Mouse (Mus musculus) layer of hippocampus, postnatal 10 days (tissue): ENCODE measurements around the gene Smyd3. TPM values are rescaled to one million over a fixed set of nuclear protein-coding genes. Genes with fewer than 3 reads are reported as not detected.

Source experiments
- DNase-seq, 2 experiments: peaks; one replicate each; pipeline ENCODE4 v3.0.0; 2021; ENCODE audit warnings: low spot score in 2 of 2
- total RNA-seq, 2 experiments: library from RNA; stranded (reverse); gene quantifications; 2 replicates each; pipeline ENCODE4 v1.2.3; 2021

The Smyd3 gene
- total RNA-seq, 2 experiments from 2014 or later = 21.8 to 26.0 TPM

DNA sequence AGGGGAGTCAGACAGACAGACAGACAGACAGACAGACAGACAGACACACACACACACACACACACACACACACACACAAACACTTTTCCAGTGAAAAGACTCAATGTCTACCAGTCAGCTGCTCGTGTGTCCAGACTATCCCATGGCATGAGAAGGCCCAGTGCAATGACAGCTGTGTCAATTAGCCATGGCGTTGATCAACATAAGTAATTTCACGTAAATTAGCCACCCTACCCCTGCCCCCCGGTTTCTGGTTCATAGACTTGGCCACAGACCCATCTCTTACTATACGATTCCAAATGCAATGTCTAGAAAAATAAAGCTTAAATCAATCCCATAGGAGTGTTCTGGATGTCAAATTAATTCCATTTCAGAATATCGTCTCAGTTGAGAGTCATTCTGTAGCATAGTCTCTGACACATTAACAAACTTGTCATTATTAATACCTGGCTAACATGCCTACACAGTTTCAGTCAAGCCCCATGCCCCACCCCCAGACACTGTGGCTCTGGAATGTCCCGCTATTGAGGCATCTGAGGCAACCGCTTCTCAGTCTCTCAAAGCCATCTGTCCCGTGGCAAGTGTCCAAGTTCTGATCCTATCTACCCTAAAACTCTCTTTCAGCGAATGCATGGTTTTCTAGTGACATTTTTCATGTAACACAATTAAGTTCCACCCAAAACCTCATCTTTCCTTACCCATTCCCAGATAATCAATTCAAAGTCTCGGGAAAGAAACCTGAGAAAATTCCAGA, 395.2 kb downstream of the Smyd3 start:
- no peak for DNase-seq

DNA sequence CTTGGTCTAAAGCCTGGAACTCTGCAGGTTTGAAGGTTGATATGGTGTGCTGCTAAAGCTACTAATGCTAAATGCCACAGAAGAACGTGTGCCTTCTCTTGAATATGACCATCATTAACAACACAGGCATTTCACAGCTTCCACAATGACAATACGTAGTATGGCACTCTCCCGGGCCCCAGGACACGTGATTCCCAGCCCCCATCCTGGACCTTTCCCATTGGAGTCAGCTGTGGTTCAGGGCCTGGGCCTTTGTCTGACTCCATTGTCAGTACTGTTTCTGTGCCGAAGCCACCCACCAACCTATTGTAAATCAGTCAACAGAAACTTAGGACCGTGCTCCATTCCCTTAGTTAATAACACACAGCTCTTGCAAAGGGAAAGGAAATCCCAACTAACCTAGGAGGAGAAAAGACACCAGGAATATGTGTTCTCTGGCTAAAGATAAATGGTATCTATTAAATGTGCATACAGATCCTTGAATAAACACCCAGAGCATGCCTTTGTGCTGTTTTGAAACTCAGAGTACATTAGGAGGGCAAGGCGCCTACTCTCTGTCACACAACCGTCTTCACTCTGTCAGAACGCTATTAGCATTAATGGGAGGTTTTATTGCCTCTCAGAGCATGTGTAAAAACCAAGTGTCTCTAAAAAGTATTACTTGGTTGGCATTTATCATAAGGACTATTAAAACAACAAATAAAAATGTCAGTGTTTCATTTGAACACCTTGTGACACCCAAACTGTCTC, 397.4 kb downstream of the Smyd3 start:
- no peak for DNase-seq

DNA sequence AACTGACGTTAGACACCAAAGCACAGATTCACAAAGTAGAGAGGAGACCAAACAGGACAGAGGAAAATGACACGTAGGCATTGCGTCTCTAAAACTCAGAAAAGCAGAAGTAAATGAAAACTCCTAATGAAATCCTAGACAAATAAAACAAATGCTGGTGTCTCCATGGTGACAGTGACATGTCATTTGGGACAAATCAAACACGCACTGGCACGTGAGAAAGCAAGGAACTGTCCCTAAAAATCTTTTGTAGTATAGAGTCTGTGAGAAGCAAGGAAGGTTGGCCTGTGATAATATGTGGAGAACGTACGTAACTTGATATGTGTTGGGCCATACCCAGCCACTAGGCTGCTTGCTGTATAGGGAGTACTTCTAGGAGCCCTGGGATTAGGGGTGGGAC, 399.2 kb downstream of the Smyd3 start:
- no peak for DNase-seq

DNA sequence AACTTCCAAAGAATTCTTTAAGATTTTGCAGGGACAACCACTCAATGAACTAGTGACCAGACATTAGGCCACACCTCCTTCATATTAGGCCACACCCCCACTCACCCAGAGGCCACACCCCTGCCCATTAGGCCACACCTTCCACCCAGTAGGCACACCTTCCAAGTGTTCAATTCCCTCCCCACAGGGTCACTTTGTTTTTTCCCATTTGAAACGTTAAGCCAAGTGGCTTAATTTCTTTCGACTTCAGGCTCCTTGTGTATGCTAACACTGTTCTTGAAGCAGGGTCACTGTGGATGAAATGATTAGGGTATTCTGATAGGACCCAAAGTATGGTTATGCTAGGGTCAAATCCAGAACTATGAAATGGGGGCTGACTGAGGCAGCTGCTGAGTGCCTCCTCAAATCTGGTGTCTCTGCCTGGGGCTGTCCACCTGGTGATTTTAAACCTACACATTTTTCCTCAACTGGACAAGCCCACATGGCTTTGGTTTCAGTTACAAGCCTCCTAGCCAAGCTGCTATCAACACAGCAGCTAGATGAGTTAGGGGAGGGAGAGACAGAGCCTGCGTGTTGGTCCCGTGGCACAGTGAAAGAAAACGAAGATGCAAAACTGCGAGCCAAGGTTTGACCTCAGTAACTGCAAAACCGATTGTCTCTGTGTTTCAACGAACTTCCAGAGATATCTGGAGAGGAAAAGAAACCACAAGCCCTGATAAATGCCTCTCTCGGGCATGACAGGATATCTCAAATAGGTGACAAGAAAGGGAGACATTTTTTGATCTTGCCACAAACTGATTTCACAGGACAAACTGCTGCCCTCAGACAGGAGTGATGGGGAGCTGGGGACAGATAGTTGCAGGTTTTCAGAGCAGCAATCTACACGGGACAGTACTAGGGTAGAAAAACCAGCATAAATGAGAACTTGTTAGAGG, 400.8 kb downstream of the Smyd3 start:
- DNase-seq = no peak

DNA sequence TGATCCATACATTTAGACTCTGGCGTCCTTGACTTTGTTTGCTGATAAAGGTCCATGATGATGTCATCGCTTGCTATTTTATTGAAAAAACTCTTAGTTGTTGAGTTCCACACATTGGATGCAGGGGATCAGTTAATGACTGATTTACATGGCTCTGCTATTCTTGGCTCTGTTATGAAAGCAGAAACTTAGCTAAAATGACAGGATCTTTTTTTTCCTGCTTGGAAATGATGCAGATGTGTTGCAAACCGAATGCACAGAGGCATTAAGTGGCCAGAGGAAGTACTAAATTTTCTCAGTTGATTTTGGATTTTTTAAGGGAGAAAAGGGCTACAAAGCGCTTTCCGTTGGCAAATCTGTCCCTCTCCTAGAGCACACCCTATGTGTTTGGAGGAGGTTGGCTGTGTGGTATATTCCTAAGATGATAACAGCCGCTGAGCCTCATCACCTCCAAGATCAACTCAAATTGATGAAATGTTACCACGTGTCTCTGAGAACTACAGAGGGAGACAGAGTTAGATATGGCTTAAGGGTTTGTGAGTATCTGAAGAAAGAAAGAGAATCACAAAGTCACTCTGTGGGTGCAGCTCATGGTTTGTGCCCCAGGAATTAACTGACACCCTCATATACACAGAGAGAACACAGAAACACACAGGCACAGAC, 402.9 kb downstream of the Smyd3 start:
- DNase-seq = no peak

DNA sequence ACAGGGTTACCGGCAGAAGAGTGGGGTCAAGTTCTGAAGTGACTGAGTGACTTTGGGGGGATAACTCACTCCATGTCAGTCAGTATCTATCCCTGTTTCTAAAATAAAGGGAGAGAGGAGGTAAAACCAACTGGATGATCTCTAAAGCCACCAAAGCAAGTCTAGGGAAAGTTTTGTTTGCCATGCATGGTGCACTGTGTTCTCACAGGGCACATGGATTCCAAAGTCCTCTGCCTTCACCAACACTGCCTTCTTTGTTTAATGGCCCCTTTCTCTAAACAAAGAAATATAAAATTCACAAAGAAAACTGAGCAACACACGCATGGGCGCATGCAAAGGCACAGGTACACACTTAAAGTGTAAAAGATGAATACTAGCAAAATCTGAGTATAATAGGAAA, 403.5 kb downstream of the Smyd3 start:
- no peak for DNase-seq

DNA sequence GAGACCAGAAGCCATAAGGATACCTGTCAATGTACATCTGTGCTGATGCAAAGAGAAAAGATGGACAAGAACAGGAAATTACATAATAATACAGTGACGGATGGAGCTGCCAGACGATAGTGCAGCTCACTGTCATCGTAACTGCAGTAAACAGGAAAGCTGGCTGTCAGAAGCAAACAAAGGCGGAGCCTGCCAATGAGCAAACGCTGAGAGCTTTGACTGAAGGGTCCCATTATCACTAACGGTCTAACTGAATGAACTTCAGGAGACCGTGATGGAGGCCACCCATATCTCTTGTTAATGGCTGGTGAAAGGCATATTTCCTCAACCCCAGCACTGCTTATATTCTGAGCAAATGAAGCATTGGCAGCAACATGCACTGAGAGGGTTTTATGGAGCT, 409.1 kb downstream of the Smyd3 start:
- no peak for DNase-seq

DNA sequence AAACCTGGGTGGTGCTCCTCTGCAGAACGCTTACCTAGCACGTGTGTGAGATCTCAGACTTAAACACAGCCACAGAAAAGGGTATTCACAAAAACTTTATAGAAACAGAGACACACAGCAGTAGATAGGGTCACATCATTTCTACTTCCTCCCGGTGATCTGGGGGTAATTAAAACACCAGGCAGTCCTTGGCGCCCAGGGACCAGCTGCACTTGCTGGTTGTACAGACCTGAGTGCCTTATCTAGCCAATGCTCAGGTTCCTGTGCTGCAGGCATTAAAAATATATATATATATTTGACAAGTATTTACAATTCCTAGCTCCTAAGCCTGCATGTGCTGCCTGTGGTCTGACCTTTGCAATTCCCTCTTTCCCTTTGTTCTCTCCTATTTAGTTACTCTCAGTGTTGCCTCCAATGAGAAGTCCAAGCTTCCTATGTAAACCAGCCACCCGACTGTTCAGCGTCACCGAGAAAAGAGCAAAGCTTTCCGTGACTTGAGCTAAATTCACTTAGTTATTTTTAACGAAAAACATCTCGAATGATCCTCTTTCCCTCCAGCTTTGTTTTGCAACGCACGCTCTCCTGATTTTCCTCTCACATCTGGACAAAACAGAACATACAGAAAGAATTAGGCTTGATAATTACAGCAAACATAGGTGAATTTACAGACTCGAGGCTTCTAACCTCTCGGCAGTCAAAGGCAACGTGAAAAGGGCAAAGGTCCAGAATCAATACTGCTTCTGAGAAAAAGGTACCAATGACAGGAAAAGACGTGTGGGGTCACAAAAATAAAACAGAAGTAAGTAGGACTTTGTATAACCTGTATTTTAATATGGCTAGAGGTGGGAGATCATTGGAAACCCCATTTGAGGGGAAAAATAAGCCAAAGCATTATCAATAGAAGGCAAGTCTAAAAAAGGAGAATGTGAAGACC, 409.8 kb downstream of the Smyd3 start:
- DNase-seq = no peak

DNA sequence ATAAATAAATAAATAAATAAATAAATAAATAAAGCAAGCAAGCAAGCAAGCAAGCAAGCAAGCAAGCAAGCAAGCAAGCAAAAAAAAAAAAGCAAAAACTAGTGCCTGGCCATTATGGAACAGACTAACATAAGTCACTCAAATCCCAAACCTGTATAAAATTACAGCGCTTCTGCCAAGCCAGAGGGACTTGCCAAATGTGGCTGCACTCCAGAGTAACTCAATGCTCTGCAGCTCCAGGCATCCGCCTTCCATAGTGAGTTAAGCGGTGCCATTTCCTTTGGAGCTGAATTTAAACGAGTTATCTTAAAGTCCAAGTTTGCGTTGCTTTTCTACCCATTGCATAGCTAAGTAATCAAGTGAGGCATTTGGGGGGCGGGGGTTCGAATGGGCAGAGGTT, 410.6 kb downstream of the Smyd3 start:
- no peak for DNase-seq

DNA sequence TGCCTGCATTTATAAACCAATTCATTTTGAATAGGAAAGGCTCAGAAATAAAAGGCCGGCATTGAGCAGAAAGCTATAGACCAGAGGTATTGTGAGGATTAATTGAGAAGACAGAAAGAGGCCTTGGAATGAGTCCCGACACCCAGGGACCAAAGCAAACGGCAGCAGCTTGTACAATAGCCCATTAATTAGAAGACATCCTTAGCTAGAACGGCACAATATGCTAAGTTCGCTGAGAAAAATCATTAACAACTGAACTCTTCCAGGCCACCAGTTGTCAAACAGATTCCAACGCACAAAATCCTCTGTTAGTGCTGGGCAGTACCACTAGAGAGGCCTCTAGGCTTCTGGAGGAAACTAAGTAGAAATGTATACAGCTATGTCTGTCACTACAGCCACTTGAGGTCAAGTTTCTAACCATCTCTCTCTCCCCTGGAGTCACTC, 411.1 kb downstream of the Smyd3 start:
- DNase-seq = no peak

DNA sequence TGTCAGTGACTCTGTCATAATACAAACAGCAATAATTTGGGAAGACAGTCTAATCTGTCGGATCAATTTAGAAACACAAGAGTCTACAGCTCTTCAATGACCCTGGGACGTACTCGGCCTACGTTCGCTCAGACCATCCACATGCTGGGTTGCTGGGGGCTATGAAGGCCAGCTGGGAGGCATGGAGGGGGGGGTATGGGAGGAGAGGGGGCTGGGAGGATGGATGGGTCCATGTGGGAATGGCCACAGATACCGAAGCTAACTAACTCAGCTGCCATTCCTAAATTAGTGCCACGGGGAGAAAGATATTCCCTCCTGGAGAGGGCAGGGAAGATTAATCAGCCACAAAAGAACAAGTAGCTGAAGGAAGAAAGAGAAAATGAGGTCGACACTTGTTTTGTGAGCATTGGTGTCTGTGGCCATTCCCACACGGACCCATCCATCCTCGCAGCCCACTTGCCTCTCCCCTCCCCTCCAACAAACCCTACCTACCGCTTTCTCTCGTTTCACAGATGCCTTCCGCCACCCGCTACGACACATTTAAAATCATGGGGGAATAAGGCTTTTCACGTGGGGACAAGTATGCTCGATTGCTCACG, 411.6 kb downstream of the Smyd3 start:
- no peak for DNase-seq

DNA sequence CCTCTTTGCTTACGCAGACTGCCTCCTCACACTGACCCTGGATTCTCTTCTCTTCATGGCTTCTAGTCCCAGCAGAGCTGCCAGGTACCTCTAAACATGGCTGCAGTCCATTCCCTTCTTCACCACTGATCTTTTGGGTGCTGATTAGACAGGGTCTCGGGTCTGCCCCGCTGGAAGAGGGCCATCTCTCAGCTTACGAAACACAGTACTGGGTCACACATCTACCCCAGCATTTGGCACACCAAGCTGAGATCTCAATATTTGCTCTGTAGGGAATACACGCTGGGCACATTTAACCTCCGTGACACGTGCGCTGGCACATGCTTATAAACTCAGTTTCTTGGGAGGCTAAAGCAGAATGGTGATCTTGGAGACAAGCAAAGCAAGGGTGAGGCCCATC, 413.4 kb downstream of the Smyd3 start:
- DNase-seq = no peak

DNA sequence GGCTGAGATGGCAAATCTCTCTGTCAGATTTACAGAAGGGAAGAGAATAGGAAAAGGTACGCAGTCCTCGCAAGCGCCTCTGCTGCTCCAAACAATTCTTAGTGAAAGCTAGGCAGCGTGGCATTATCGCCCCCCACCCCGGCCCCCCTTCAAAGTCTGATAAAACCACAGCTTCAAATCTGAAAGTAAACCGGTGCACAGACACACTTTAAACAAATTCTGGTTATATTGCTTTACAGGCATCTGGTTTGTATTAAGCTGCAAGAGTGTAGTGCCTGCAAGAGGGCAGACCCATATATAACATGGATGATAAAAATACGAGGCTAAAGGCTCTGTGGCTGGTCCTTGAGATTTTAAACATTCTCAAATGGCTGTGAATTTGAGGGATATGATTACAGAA, 420.8 kb downstream of the Smyd3 start:
- DNase-seq = no peak

DNA sequence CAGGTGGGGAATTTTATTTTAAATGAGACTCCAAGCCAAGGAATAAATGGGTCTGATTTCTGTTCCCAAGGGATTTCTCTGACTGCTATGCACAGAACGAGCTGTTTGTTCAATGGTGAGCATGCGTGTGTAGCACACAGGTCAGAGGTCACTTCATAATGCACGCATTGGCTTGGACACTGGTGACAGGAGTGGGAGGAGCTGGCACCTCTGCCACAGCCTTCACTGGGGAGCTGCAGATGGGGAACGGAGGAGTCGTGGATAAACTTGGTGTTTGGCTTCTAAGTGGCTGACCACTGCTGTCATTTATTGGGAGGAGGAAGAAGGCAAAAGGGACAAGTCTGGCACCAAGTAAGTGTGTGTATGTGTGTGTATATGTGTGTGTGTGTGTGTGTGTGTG, 421.5 kb downstream of the Smyd3 start:
- no peak for DNase-seq

DNA sequence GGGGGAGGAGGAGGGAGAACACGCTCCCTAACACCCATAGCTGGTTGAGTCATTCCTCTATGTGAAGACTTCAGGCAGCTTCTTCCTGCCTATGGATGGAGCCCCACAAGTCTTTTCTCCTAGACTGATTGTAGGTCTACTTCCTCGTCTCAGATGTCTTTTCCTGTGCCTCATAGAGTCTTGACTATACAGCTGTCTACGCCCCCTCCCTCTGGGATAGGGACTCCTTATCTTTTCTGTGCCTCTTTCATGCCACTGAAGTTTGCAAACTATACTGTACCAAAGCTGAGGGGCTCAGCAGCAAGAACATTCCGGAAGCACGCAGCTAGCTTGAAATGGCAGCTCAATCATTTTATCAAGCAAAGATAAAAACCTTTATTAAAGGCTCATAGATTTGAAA, 428.7 kb downstream of the Smyd3 start:
- no peak for DNase-seq

DNA sequence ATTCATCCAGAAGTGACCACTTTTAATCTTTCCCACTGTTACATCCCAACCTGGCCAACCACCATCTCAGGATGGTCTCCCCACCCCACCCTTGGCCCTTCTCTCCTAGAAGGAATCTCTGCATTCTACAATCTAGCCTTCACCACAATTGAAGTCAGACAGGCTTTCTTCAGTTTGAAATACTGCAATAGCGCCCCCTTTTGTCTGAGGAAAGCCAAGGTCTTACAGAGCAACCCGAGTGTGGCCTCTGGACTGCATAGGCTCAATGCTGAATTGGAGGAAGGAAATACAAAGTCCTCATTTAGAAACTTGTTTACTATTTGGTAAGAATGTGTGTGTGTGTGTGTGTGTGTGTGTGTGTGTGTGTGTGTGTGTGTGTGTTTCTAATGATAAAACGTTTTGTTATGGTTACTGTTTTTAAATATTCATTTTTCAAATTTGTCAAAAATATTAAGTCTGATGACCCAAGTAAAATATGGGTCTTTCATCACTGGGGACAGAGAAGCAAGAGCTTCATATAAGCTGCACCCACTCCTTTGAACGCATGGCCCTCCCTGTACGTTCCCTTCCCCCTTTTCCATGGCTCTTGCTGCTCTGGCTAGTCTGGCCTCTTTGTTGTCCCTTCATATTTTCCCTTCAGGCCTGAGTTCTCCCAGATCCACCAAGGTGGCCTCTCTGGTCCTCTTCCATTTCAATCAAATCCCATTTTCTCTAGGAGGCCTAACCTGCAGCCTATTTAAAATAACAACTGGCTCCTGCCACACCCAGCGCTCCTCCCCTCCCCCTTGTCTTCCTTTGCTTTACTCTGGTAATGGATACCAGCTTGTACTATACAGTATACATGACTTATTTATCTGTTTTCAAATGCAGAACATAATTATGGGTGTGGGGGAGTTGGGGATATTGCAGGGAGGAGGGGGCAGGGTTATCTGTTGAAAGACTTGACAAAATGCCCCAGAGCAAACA, 430.5 kb downstream of the Smyd3 start:
- DNase-seq = no peak

DNA sequence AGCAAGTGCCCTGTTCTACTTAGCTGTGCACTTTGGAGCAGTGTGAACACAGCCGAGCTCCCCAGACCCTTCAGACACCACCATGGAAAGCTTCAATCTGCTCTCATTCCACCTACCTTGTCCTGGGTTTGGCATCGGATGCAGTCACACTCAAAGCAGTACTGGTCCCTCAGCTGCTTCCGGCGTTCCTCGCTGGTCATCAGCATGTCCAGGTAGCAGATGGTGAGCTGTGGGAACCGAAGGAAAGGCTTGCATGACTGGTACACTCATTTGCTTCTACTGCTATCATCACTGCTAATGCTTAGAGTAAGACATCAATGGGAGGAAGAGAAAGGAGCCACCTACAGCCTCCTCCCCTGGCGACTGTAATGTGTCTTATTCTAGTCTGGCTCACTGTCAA, 431.6 kb downstream of the Smyd3 start:
- no peak for DNase-seq

DNA sequence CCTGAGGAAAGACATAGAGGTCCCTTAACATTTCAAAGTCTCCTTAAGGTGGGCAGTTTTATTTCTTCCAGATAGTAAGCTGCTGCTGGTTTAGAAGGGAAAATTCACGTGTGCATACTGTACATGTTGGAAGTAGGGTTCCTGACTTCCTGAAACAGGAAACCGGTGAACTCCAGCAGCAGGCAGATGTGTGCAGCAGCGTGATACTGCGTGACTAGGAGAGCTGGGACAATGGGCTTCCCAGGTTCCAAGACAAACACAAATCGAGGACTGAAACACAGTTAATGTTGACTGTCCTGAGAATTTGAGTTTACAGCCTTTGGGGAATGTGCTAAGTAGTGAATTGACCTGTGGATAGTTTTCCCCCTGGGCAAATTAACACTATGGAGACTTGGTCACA, 434.7 kb downstream of the Smyd3 start:
- DNase-seq = no peak
